Mouse (Mus musculus) ES-Bruce4 (cell line): Measurements from ENCODE around the gene Angptl1. TPM values are rescaled to one million over a fixed set of nuclear protein-coding genes. Genes with fewer than 3 reads are reported as not detected.

Experiments
- H3K27ac ChIP-seq: 2 replicates; pipeline ENCODE4 v1.5.1; 2012; ENCODE audit warnings: low read length, inconsistent platforms; ENCODE audit not compliant: insufficient read depth
- H3K27me3 ChIP-seq: 2 replicates; pipeline ENCODE4 v1.6.1; 2012; ENCODE audit warnings: mild to moderate bottlenecking, low read length, inconsistent platforms; ENCODE audit not compliant: control insufficient read depth, poor library complexity, insufficient read depth, severe bottlenecking
- H3K36me3 ChIP-seq: 2 replicates; pipeline ENCODE4 v1.6.1; 2012; ENCODE audit warnings: inconsistent platforms, mild to moderate bottlenecking, low read length, moderate library complexity; ENCODE audit not compliant: control insufficient read depth, poor library complexity, insufficient read depth, severe bottlenecking
- H3K4me1 ChIP-seq: one replicate; pipeline ENCODE4 v1.8.1; 2011; ENCODE audit warnings: low read length; ENCODE audit not compliant: control insufficient read depth, insufficient read depth
- H3K4me3 ChIP-seq: 2 replicates; pipeline ENCODE4 v1.5.1; 2011; ENCODE audit warnings: low read depth, mild to moderate bottlenecking, low read length
- H3K9ac ChIP-seq: 2 replicates; pipeline ENCODE4 v1.6.1; 2012; ENCODE audit warnings: low read depth, mild to moderate bottlenecking, inconsistent platforms; ENCODE audit not compliant: poor library complexity, severe bottlenecking
- H3K9me3 ChIP-seq: replicated peaks from 2 replicates; pipeline ENCODE4 v1.6.1; 2012; ENCODE audit warnings: mild to moderate bottlenecking, low read length, inconsistent platforms; ENCODE audit not compliant: control insufficient read depth, poor library complexity, insufficient read depth, severe bottlenecking
- CTCF ChIP-seq: IDR thresholded peaks from one replicate; pipeline ENCODE4 v1.8.1; 2011; ENCODE audit warnings: low read depth, low read length
- EP300 ChIP-seq: IDR thresholded peaks from 2 replicates; pipeline ENCODE4 v1.6.1; 2011; ENCODE audit warnings: low read depth, low read length; ENCODE audit not compliant: insufficient read depth
- POLR2A ChIP-seq: IDR thresholded peaks from one replicate; pipeline ENCODE4 v1.8.1; 2011; ENCODE audit warnings: low read length; ENCODE audit not compliant: insufficient read depth
- polyA plus RNA-seq: library from polyadenylated mRNA; stranded (reverse); fragments of >200 nt; gene quantifications from 2 replicates; pipeline ENCODE4 v1.2.4, GENCODE M21; 2011; ENCODE audit warnings: low read depth; ENCODE audit not compliant: missing spikeins, insufficient read depth, insufficient read length

The Angptl1 gene
- polyA plus RNA-seq, 1 experiment: not detected

DNA sequence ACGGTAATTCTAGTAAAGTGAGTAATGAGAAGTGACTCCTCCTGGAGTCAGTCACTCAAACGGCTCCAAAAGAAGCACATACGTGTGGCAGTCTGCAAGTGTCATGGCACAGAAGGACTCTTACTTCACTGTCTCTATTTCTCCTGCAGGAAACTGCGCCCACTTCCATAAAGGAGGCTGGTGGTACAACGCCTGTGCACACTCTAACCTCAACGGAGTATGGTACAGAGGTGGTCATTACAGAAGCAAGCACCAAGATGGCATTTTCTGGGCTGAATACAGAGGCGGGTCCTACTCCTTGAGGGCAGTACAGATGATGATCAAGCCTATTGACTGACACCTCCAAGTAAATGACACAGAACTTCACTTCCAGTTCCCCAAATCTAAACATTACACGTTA, 21.9 kb downstream of the Angptl1 start:
- no peak for TF ChIP-seq CTCF
- TF ChIP-seq EP300: no peak
- no peak for TF ChIP-seq POLR2A
- Histone ChIP-seq H3K27me3 (no peaks in the 10 kb centered on the region), H3K4me3 (no peak overlapping the region), H3K36me3 (no peaks in the 10 kb centered on the region), H3K9me3 (no peaks in the 10 kb centered on the region), H3K9ac (no peak overlapping the region), H3K27ac (no peak overlapping the region), H3K4me1 (no peaks in the 10 kb centered on the region)

DNA sequence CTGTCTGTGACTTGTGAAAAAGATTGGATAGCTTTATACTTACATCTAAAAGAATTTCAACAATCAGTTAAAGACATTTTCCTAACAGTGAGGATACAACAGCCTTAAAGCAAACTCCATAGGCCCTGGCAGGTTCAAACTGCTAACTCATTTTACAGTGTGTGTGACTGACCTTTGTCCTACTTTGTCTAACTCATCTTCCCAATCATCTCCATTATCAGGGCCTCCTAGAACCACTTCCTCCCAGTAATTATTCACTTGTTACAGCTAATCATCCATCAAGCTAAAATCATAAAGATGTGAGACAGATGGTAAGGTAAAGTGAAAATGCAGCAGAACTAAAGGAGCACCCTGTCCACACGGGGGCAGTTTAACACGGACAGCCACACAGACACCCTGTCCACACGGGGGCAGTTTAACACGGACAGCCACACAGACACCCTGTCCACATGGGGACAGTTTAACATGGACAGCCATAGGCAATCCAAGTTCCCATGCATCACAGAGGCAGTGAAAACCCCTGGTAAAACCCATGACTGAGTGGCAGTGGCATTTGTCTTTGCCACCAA, 23.2 kb downstream of the Angptl1 start:
- no peaks in the 10 kb centered on the region for H3K36me3 ChIP-seq
- TF ChIP-seq CTCF (peak; percentile 57), EP300 (no peak)
- no peaks in the 10 kb centered on the region for H3K4me1 ChIP-seq
- H3K4me3 ChIP-seq: no peak overlapping the region
- no peak overlapping the region for H3K27ac ChIP-seq
- no peaks in the 10 kb centered on the region for H3K9me3 ChIP-seq
- no peak overlapping the region for H3K9ac ChIP-seq
- H3K27me3 ChIP-seq: no peaks in the 10 kb centered on the region

DNA sequence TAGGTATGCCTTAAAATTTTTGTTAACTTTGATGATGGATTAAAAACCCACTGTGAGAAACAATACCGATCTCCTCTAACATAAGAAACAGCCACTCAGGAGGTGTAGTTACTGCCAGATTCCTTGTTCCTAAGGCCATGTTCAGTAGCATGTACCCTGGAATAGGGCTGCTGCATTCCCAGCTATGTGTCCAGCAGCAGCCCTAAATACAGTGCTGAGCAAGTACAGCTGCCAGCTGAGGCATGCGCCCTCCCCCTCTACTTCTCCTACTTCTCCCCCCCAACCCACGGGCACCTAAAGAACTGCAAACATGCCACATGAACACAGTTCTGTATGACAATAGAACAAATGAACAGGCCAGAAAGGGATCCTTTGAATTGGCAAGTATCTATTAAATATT, 25.4 kb downstream of the Angptl1 start:
- Histone ChIP-seq H3K9ac (no peak overlapping the region), H3K27ac (no peak overlapping the region), H3K36me3 (no peaks in the 10 kb centered on the region), H3K9me3 (no peaks in the 10 kb centered on the region), H3K4me1 (no peaks in the 10 kb centered on the region), H3K27me3 (no peaks in the 10 kb centered on the region), H3K4me3 (no peak overlapping the region)
- TF ChIP-seq POLR2A: no peak
- TF ChIP-seq CTCF: no peak

DNA sequence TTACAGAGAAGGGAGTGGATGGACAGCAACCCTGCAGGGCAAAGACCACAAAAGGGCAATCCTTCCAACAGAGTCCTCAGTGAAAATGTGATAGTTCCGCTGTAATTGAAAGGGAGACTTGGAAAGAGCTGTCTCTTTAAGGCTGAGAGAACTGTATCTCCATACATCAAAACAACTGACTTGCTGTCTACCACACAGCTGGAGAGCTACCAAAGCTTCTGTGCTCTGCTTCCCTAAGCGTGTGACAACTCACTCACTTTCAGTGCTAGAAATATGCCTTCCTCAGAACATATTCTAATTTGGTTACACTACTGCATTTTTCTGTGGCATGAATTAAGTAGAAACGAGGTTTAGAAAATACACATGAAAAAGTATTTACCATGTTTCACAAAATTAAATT, 25.9 kb downstream of the Angptl1 start:
- Histone ChIP-seq H3K9me3 (no peaks in the 10 kb centered on the region), H3K4me1 (no peaks in the 10 kb centered on the region), H3K27ac (no peak overlapping the region), H3K4me3 (no peak overlapping the region), H3K9ac (no peak overlapping the region), H3K27me3 (no peaks in the 10 kb centered on the region), H3K36me3 (no peaks in the 10 kb centered on the region)
- no peak for TF ChIP-seq EP300
- no peak for TF ChIP-seq CTCF
- TF ChIP-seq POLR2A: no peak

- Histone ChIP-seq H3K4me3 (no peak overlapping the region), H3K9me3 (no peaks in the 10 kb centered on the region), H3K27me3 (no peaks in the 10 kb centered on the region), H3K4me1 (no peaks in the 10 kb centered on the region), H3K9ac (no peak overlapping the region), H3K36me3 (no peaks in the 10 kb centered on the region), H3K27ac (no peak overlapping the region)
- TF ChIP-seq POLR2A (no peak), EP300 (no peak), CTCF (no peak)
Observed at GRCm38 (mm10) chr1:156870028-156870427, 31.7 kb downstream of the Angptl1 start.

GRCm38 (mm10) chr1:156870616-156871015, 32.3 kb downstream of the Angptl1 start:
- TF ChIP-seq POLR2A (no peak), CTCF (no peak)
- Histone ChIP-seq H3K27me3 (no peaks in the 10 kb centered on the region), H3K9me3 (no peaks in the 10 kb centered on the region), H3K36me3 (no peaks in the 10 kb centered on the region), H3K27ac (no peak overlapping the region), H3K4me1 (no peaks in the 10 kb centered on the region), H3K9ac (no peak overlapping the region), H3K4me3 (no peak overlapping the region)
